Mouse (Mus musculus) forebrain, embryonic 10.5 days (tissue): ENCODE data around the gene Gm9945. TPM values are rescaled to one million over a fixed set of nuclear protein-coding genes. Genes with fewer than 3 reads are reported as not detected.
A peak's percentile ranks its signal among the peaks of the same experiment; 100 is the strongest.

Experiments used
- DNase-seq: peaks from one replicate; pipeline ENCODE4 v3.0.0-alpha.2; 2017; ENCODE audit warnings: low spot score; ENCODE audit errors: extremely low spot score
- H3K27ac ChIP-seq: fragments of 300-500 bp; sonication (generic); 2 replicates; pipeline ENCODE4 v1.5.1; 2016; ENCODE audit warnings: mild to moderate bottlenecking
- H3K27me3 ChIP-seq: fragments of 300-500 bp; sonication (generic); 2 replicates; pipeline ENCODE4 v1.6.1; 2016; ENCODE audit warnings: mild to moderate bottlenecking; ENCODE audit not compliant: poor library complexity, severe bottlenecking
- H3K36me3 ChIP-seq: fragments of 300-500 bp; sonication (generic); replicated peaks from 2 replicates; pipeline ENCODE4 v1.6.1; 2016; ENCODE audit warnings: mild to moderate bottlenecking, moderate library complexity
- H3K4me1 ChIP-seq: fragments of 300-500 bp; sonication (generic); 2 replicates; pipeline ENCODE4 v1.6.1; 2016
- H3K4me3 ChIP-seq: fragments of 300-500 bp; sonication (generic); 2 replicates; pipeline ENCODE4 v1.5.1; 2016; ENCODE audit warnings: mild to moderate bottlenecking, moderate library complexity
- H3K9me3 ChIP-seq: fragments of 300-500 bp; sonication (generic); 2 replicates; pipeline ENCODE4 v1.6.1; 2016; ENCODE audit warnings: mild to moderate bottlenecking, moderate library complexity
- WGBS: fragments of 180-500 bp; shearing (Covaris S2); methylation state at CpG from one replicate; pipeline ENCODE4 v1.1.7; 2016; 5-methylcytosine and 5-hydroxymethylcytosine counted together
- polyA plus RNA-seq: library from polyadenylated mRNA; unstranded; fragments of >200 nt; fragmentation: Nextera tagmentation; extraction: Ambion mirVana; gene quantifications from 2 replicates; pipeline ENCODE4 v1.2.1, GENCODE M21; 2016

Gene Gm9945
- polyA plus RNA-seq, 1 experiment from 2014 or later, result not detected

DNA sequence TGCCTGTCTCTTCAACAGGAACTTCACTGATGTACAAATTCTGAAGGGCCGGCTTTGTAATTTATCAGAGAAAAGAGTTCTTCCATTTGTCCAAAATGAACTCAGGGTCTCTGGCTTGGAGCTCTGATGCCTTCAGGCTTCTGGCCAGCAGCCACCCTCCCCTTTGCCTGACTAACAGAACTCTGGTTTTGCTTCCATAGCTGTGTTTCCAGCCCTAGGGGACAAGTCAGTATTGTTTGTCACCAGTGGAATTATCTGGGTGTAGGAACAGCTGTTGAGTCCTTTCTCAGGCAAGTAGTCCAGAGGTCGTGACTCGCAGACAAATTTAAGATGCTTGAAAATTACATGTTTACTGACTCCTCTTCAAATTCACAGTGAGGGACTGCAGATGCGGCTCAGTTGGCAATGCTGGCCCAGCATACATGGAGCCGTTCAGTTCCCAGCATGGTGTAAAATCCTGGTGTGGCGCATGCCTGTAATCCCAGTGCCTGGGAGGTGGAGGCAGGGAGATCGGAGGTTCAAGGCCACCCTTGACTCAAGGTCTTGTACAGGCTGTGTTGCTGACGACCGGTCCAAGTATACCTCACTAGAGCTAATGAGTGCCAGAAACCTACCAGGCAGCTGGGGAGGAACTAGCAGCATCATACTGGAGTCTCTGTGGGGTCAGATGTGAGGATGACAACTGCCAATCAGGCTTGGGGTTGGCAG lies 27.3 kb downstream of the Gm9945 start:
- H3K4me3 ChIP-seq, result no peak overlapping the region
- H3K36me3 ChIP-seq, result no peaks in the 10 kb centered on the region
- H3K27me3 ChIP-seq, result 0 out of 2 replicates have a peak, but pooled peaks cover 6% of the 10 kb centered on the region
- peaks cover 25% of the 10 kb centered on the region for H3K4me1 ChIP-seq
- no peaks in the 10 kb centered on the region for H3K9me3 ChIP-seq
- DNase-seq, result no peak
- WGBS, result 91% methylated on average over 9 of the region's 9 CpGs
- H3K27ac ChIP-seq, result no peak overlapping the region

GRCm38 (mm10) chr11:53508152-53508551 lies 28.2 kb downstream of the Gm9945 start:
- Histone ChIP-seq H3K27ac (no peak overlapping the region), H3K4me1 (peaks cover 25% of the 10 kb centered on the region), H3K27me3 (0 out of 2 replicates have a peak, but pooled peaks cover 6% of the 10 kb centered on the region), H3K4me3 (no peak overlapping the region), H3K36me3 (no peaks in the 10 kb centered on the region), H3K9me3 (no peaks in the 10 kb centered on the region)
- WGBS, result 88% methylated on average over 7 of the region's 7 CpGs
- DNase-seq, result no peak

DNA sequence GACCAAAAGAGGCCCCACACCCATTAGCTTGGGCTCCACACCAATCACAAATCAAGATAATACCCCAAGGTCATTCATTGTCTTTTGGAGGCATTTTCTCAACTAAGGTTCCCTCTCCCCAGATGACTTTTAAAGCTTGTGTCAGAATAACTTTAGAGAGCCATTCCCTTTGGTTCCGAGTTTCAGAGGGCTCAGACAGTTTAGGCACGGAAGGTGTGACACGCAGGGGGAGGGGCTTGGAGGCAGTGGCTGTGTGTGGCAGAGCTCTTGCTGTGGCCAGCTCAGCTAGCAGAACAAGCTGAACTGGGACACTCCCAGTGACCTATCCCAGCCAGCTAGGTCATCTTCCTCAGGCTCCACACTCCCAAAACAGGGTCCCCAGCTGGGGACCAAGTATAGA lies 28.6 kb downstream of the Gm9945 start:
- no peak overlapping the region for H3K4me3 ChIP-seq
- H3K9me3 ChIP-seq, result no peaks in the 10 kb centered on the region
- 60% methylated on average over 3 of the region's 3 CpGs for WGBS
- H3K4me1 ChIP-seq, result peaks cover 25% of the 10 kb centered on the region
- no peaks in the 10 kb centered on the region for H3K36me3 ChIP-seq
- 0 out of 2 replicates have a peak, but pooled peaks cover 6% of the 10 kb centered on the region for H3K27me3 ChIP-seq
- no peak for DNase-seq
- no peak overlapping the region for H3K27ac ChIP-seq

DNA sequence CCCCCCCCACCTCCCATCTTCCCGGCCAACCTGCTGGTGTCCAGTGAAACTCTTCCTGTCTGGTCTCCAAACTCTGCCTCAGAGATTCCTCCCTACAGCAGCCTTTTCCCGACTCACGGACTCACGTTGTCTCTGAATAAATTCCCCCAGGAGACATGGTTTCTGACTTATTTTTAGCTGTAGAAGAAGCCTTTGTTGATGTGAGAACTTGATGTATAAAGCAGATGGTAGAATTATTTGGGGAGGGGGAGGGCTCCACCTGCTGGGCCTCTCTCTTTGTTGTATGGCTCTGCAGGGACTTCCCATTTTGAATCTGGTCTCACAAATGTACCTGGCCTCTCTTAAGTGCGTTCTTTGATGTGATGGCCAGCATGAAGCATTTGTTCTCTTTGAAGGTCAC lies 30.4 kb downstream of the Gm9945 start:
- peaks cover 11% of the 10 kb centered on the region for H3K4me1 ChIP-seq
- WGBS, result 79% methylated on average over 5 of the region's 5 CpGs

GRCm38 (mm10) chr11:53516775-53517627 lies 37.0 kb downstream of the Gm9945 start:
- Histone ChIP-seq H3K4me1 (peaks cover 41% of the 10 kb centered on the region), H3K9me3 (no peaks in the 10 kb centered on the region), H3K36me3 (no peaks in the 10 kb centered on the region), H3K4me3 (no peak overlapping the region), H3K27me3 (peaks cover 26% of the 10 kb centered on the region), H3K27ac (no peak overlapping the region)
- DNase-seq, result no peak
- 77% methylated on average over 8 of the region's 8 CpGs for WGBS

More for the DNA sequence above, 30.4 kb downstream of the Gm9945 start:
- 0 out of 2 replicates have a peak, but pooled peaks cover 6% of the 10 kb centered on the region for H3K27me3 ChIP-seq
- DNase-seq, result no peak
- H3K9me3 ChIP-seq, result no peaks in the 10 kb centered on the region
- no peak overlapping the region for H3K4me3 ChIP-seq
- H3K27ac ChIP-seq, result no peak overlapping the region
- H3K36me3 ChIP-seq, result no peaks in the 10 kb centered on the region

GRCm38 (mm10) chr11:53518759-53519158 lies 38.8 kb downstream of the Gm9945 start:
- 57% methylated on average over 5 of the region's 5 CpGs for WGBS
- H3K4me1 ChIP-seq, result peaks cover 53% of the 10 kb centered on the region

DNA sequence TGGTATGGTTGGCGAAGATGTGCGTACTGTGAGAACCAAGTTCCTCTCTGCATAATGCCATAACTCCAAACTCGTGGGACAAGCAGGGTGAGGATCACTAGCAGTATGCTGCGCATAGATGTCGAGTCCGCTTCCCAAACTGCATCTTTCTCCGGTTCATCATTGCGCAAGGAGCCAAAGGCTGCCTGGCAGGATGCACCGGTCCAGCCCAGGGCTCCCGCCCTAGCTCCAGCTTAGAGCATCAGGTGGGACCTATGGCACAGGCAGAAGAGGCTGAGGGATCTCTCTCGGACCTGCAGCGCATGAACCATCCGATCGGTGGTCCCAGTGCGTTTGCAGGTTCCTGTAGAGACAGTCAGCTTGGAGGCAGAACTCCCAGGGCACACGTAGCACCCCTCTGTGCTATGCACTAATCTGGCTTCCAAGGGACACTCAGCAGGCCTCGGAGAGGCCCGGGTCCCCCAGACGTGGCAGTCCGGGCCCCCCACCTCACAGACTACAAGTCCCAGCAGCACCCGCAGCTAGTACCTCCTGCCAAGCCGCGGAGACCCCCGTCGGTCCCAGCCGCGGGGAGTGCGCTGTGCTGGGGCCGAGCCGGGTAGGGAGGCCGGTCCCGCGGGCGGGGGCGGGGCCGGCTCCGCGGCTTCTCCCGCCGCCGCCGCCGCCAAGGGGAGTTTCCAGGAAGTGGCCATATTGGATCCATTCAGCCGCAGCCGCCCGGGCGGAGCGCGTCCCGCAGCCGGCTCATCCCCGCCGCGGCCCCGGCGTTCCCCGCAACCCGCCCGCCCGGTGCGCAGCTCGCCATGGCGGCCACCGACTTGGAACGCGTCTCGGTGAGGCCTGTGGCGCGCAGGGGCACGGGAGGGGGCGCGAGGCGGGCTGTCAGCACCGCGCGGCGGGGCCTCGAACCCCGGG lies 39.5 kb downstream of the Gm9945 start, which contains the start of gene Sept8:
TSS of gene Sept8 (plus strand) at position 51 of the 915 bp plus-strand sequence.
- peaks cover 60% of the 10 kb centered on the region for H3K4me1 ChIP-seq
- H3K36me3 ChIP-seq, result no peaks in the 10 kb centered on the region
- H3K9me3 ChIP-seq, result no peaks in the 10 kb centered on the region
- DNase-seq, result peak; percentile 67
- H3K4me3 ChIP-seq, result peak within 1 kb of the TSS; percentile 94
- peaks cover 23% of the 10 kb centered on the region for H3K27me3 ChIP-seq
- 4% methylated on average over 79 of the region's 79 CpGs for WGBS
- peak within 1 kb of the TSS; percentile 93 for H3K27ac ChIP-seq

More at GRCm38 (mm10) chr11:53518759-53519158, 38.8 kb downstream of the Gm9945 start:
- no peak overlapping the region for H3K27ac ChIP-seq
- DNase-seq, result no peak
- H3K9me3 ChIP-seq, result no peaks in the 10 kb centered on the region
- no peaks in the 10 kb centered on the region for H3K36me3 ChIP-seq
- peak overlapping the region; percentile 94; the same call in 1 of the 2 replicates for H3K4me3 ChIP-seq
- peaks cover 23% of the 10 kb centered on the region for H3K27me3 ChIP-seq

DNA sequence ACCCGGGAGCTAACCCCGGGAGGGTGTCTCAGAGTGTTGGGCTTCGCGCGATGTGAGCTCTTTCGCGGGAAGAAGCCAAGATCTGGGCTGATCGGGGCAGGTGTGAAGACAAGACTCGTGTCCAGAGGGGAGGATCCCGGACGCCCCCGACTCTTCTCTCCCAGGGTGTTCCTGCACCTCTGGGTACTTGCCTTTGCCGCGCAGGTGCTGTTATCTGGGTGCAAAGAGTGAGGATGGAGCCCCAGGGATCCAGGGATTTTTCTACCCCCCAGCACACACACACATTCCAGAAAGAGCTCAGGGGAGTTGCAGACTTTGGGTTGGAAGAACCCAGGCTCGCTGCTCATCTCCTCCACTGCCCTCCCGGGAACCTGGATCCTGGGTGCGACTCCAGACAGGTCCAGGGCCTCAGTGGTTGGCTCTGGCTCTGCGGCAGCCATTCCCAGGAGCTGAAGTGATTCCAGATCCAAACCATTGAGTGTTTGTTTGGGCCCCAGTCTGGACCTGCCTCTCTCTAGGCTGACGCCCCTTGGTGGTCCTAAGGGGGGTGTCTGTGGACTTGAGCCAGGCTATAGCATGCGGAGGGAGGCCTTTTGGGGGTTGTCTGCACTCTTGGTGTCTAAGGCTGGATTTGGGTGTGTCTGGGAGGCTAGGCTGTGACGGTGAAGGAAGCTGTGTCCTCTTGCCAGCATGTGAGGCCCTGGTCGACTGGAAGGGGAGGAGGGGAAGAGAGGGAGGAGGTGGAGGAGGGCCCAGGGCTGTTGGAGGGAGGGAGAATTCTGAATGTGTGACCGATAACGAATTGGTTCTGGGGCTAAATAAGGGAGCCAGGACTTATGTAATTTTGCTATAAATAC lies 40.4 kb downstream of the Gm9945 start:
- Histone ChIP-seq H3K9me3 (no peaks in the 10 kb centered on the region), H3K36me3 (no peaks in the 10 kb centered on the region), H3K27me3 (peaks cover 23% of the 10 kb centered on the region), H3K4me3 (peak overlapping the region; percentile 94), H3K4me1 (peaks cover 69% of the 10 kb centered on the region), H3K27ac (peak overlapping the region; percentile 93)
- DNase-seq, result peak; percentile 51
- WGBS, result 3% methylated on average over 24 of the region's 24 CpGs

DNA sequence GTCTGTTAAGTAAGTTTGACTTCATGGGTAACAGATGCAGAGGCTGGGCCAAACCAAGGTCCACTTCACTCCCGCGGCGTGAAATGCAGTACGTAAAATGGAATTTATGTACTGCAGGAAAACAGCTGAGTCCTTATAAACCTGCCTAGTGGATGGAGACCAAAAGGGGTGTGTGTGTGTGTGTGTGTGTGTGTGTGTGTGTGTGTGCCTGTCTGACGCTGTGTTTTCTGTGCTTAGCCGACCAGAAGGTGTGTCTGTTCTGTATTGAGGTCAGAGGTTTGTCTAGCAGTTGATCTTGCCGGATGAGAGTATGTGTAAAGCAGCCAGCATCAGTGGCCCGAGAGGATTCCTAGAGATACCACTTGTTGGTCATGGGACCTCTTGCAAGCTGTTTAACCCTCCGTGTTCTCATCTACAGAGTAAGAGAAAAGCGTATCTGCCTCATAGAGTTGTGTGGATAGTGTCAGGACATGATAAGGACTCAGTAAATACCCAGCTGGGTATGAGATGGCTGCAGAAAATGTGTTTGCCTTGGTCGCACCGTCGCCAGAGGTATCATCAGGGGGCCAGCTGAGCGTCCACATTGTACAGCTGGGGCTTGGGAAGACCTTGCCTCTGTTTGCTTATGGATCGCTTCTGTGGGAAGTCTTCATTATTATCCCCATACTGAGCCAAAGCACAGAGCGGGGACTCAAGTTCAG lies 41.3 kb downstream of the Gm9945 start:
- Histone ChIP-seq H3K36me3 (no peaks in the 10 kb centered on the region), H3K27me3 (peaks cover 23% of the 10 kb centered on the region), H3K27ac (0 out of 2 replicates have a peak overlapping the region, but pooled peaks have one; percentile 2), H3K4me3 (peak overlapping the region; percentile 94), H3K4me1 (peaks cover 78% of the 10 kb centered on the region), H3K9me3 (no peaks in the 10 kb centered on the region)
- no peak for DNase-seq
- WGBS, result 65% methylated on average over 16 of the region's 16 CpGs

DNA sequence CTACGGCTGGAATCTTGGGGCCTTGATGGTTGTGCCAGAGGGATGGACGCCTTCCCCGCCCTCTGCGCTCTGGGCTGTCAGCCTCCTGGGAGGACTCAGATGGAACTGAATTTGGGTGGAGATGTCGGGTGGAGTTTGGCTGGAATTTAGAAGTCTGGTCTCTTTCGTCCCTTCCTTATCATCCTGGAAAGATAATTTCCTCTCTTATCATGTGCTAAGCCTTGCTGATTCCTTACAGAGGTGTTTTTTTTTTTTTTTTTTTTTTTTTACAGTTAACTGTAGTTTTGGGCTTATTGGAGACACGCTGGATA lies 41.8 kb downstream of the Gm9945 start:
- 90% methylated on average over 7 of the region's 7 CpGs for WGBS
- Histone ChIP-seq H3K9me3 (no peaks in the 10 kb centered on the region), H3K36me3 (no peaks in the 10 kb centered on the region), H3K27ac (no peak overlapping the region), H3K4me1 (peaks cover 80% of the 10 kb centered on the region), H3K4me3 (peak overlapping the region; percentile 94), H3K27me3 (peaks cover 23% of the 10 kb centered on the region)
- DNase-seq, result no peak

GRCm38 (mm10) chr11:53522362-53522761 lies 42.4 kb downstream of the Gm9945 start:
- H3K27ac ChIP-seq, result no peak overlapping the region
- DNase-seq, result no peak
- WGBS, result 94% methylated on average over 3 of the region's 3 CpGs
- no peaks in the 10 kb centered on the region for H3K36me3 ChIP-seq
- H3K4me3 ChIP-seq, result no peak overlapping the region
- H3K9me3 ChIP-seq, result no peaks in the 10 kb centered on the region
- H3K4me1 ChIP-seq, result peaks cover 74% of the 10 kb centered on the region
- H3K27me3 ChIP-seq, result peaks cover 21% of the 10 kb centered on the region
